Mouse (Mus musculus) brain, embryonic 14.5 days (tissue): Measurements from ENCODE around the gene Olfr61.

Experiments used
- CTCF ChIP-seq: fragments of 200-500 bp; IDR thresholded peaks from 2 replicates; pipeline ENCODE4 v1.5.1; 2012; ENCODE audit warnings: inconsistent platforms, mild to moderate bottlenecking, moderate library complexity, borderline replicate concordance; ENCODE audit not compliant: insufficient read depth, insufficient read length; ENCODE audit errors: extremely low read depth
- POLR2A ChIP-seq: fragments of 200-500 bp; IDR thresholded peaks from 2 replicates; pipeline ENCODE4 v1.6.1; 2012; ENCODE audit warnings: mild to moderate bottlenecking, inconsistent platforms, borderline replicate concordance; ENCODE audit not compliant: poor library complexity, insufficient read depth, insufficient read length, severe bottlenecking; ENCODE audit errors: extremely low read depth

DNA sequence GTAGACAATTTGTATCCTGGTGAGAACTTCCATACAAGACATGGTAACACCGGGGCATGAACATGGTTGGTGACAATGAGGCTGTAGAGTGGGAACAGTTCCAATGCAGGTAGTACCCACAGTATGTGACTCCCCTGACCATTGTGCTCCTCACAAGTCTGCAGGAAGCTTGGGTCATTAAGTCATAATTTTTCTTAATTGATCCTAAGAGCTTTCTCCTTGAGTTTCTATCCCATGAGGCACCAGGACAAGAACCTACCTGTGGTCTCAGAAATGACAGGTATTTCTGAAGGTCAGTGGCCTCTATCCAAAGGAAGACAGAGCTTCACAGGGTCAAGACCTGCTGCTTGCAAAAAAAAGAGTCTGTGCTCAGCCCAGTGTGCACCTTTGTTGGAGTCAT, 52.9 kb downstream of the Olfr61 start, which contains the start of gene Olfr45:
- TF ChIP-seq CTCF (no peak), POLR2A (no peak)
